Comparison of ENCODE assay signal across 8 mouse cellular contexts in the genomic region with DNA sequence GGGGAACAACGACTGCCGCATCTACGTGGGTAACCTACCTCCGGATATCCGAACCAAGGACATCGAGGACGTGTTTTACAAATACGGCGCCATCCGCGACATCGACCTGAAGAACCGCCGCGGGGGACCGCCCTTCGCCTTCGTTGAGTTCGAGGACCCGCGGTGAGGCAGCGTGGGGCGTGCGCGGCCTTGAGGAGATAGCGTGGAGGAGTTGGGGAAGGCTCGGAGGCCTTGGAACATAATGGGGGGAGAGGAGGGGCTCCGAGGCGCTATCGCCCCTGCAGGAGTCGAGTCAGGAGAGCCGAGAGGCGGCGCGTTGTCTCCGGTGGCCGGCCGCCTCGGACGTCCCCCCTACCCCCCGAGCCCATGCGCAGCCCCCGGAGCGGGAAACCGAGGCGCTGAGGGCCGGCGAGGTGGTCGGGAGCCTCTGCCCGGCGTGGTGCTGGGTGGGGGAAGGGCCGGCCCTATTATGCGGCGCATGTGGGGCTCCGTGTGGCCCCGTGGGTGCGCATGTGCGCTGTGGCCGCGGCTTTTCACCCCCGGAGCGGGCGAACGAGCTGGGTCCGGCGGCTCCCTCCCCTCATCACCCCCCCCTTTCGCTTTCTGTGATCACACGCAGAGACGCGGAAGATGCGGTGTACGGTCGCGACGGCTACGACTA. TPM values are rescaled to one million over a fixed set of nuclear protein-coding genes. Genes with fewer than 3 reads are reported as not detected.
DNase-seq lines count a peak whose midpoint lies in the region; ATAC-seq and TF ChIP-seq lines count a peak whose summit lies in the region.

No protein-coding gene starts in this region.

- H3K36me3 ChIP-seq in ES-E14 (ENCODE audit: control insufficient read depth, insufficient read depth, low read length, poor library complexity, severe bottlenecking) = peaks cover 21% of the 10 kb centered on the region
- H3K36me3 ChIP-seq in forebrain, embryonic 13.5 days (ENCODE audit: poor library complexity, severe bottlenecking) = peaks cover 32% of the 10 kb centered on the region
- peaks cover 54% of the 10 kb centered on the region for H3K36me3 ChIP-seq in hindbrain, embryonic 10.5 days
- peaks cover 11% of the 10 kb centered on the region; the same call in 1 of the 2 replicates for H3K36me3 ChIP-seq in lung, embryonic 16.5 days (ENCODE audit: control insufficient read depth, insufficient read depth, low read length)
- peaks cover 27% of the 10 kb centered on the region for H3K36me3 ChIP-seq in thymus, adult 2 months (ENCODE audit: control insufficient read depth, insufficient read depth, low read length)

- no peak for DNase-seq in ES-E14 (ENCODE audit: low read depth, low spot score)
- DNase-seq in cerebellum, adult 11 months = peak; percentile 64
- peak; percentile 76 for DNase-seq in hindbrain, embryonic 10.5 days (ENCODE audit: low spot score)
- peak; percentile 73 to 84 for DNase-seq in layer of hippocampus, postnatal 10 days (ENCODE audit: low spot score in 2 of 2)
- DNase-seq in thymus, adult 2 months = peak; percentile 70

- no peak for TF ChIP-seq CTCF in olfactory bulb, adult 2 months (IDR thresholded peaks at IDR 0.05; ENCODE audit: insufficient read depth, low read depth, low read length)
- no peak for TF ChIP-seq CTCF in thymus, adult 2 months (IDR thresholded peaks at IDR 0.05; ENCODE audit: borderline replicate concordance, control insufficient read depth, extremely low read depth, insufficient read depth, low read length, poor library complexity)

- no peaks in the 10 kb centered on the region for H3K9me3 ChIP-seq in ES-E14 (ENCODE audit: control insufficient read depth, insufficient read depth, low read depth, low read length)
- H3K9me3 ChIP-seq in forebrain, embryonic 13.5 days (replicated peaks) = no peaks in the 10 kb centered on the region
- no peaks in the 10 kb centered on the region for H3K9me3 ChIP-seq in hindbrain, embryonic 10.5 days
- no peaks in the 10 kb centered on the region for H3K9me3 ChIP-seq in lung, embryonic 16.5 days (ENCODE audit: control insufficient read depth, low read length)

- peak overlapping the region; percentile 84 for H3K4me2 ChIP-seq in forebrain, embryonic 13.5 days
- peak overlapping the region; percentile 89 for H3K4me2 ChIP-seq in lung, embryonic 16.5 days (ENCODE audit: low read depth, low read length)

- H3K27me3 ChIP-seq in forebrain, embryonic 13.5 days = no peaks in the 10 kb centered on the region
- no peaks in the 10 kb centered on the region for H3K27me3 ChIP-seq in hindbrain, embryonic 10.5 days (ENCODE audit: insufficient read depth, poor library complexity, severe bottlenecking)
- no peaks in the 10 kb centered on the region for H3K27me3 ChIP-seq in lung, embryonic 16.5 days (ENCODE audit: control insufficient read depth, insufficient read depth, low read depth, low read length)
- no peaks in the 10 kb centered on the region for H3K27me3 ChIP-seq in thymus, adult 2 months (ENCODE audit: control insufficient read depth, insufficient read depth, low read length)

- in situ Hi-C loops in ES-E14 (cut with MboI; ENCODE audit: low sequenced_read_pairs in 2 of 2, unreplicated experiment in 2 of 2) = no loop called here

- TF ChIP-seq POLR2A in olfactory bulb, adult 2 months (IDR thresholded peaks at IDR 0.05; ENCODE audit: insufficient read depth, low read depth, low read length) = no peak
- TF ChIP-seq POLR2A in thymus, adult 2 months (IDR thresholded peaks at IDR 0.05; ENCODE audit: control insufficient read depth, extremely low read depth, insufficient read depth, low read length, poor library complexity) = no peak

- peak; percentile 80 for ATAC-seq in forebrain, embryonic 13.5 days
- ATAC-seq in lung, embryonic 16.5 days (ENCODE audit: low read depth) = peak; percentile 76

- H3K4me1 ChIP-seq in ES-E14 (ENCODE audit: control insufficient read depth in 2 of 2, insufficient read depth in 2 of 2, low read length in 2 of 2, poor library complexity in 1 of 2) = peaks cover 2 to 7% of the 10 kb centered on the region in 2 experiments; a peak in 3 of 4 replicates
- peaks cover 47% of the 10 kb centered on the region for H3K4me1 ChIP-seq in forebrain, embryonic 13.5 days
- peaks cover 39% of the 10 kb centered on the region for H3K4me1 ChIP-seq in hindbrain, embryonic 10.5 days (replicated peaks)
- H3K4me1 ChIP-seq in lung, embryonic 16.5 days (replicated peaks; ENCODE audit: control insufficient read depth, insufficient read depth, low read length) = peaks cover 27% of the 10 kb centered on the region
- peaks cover 5% of the 10 kb centered on the region; the same call in 1 of the 2 replicates for H3K4me1 ChIP-seq in olfactory bulb, adult 2 months (ENCODE audit: control insufficient read depth, insufficient read depth, low read length)
- peaks cover 5% of the 10 kb centered on the region; the same call in 1 of the 2 replicates for H3K4me1 ChIP-seq in thymus, adult 2 months (replicated peaks; ENCODE audit: control insufficient read depth, insufficient read depth, low read length)

- H3K9ac ChIP-seq in ES-E14 (ENCODE audit: insufficient read depth, low read depth, low read length, poor library complexity, severe bottlenecking) = peak overlapping the region; percentile 100
- H3K9ac ChIP-seq in forebrain, embryonic 13.5 days = peak overlapping the region; percentile 100
- H3K9ac ChIP-seq in lung, embryonic 16.5 days (ENCODE audit: low read length) = peak overlapping the region; percentile 100

- under 1% methylated on average over 62 of the region's 76 CpGs for WGBS in forebrain, embryonic 13.5 days
- WGBS in hindbrain, embryonic 10.5 days = under 1% methylated on average over 76 of the region's 76 CpGs
- WGBS in lung, embryonic 16.5 days = 0% methylated on average over 56 of the region's 76 CpGs
- WGBS in olfactory bulb, adult 2 months = under 1% methylated on average over 76 of the region's 76 CpGs
- under 1% methylated on average over 76 of the region's 76 CpGs for WGBS in thymus, adult 2 months

- peak overlapping the region; percentile 95 for H3K27ac ChIP-seq in ES-E14 (ENCODE audit: insufficient read depth, low read depth, low read length, poor library complexity, severe bottlenecking)
- H3K27ac ChIP-seq in forebrain, embryonic 13.5 days = peak overlapping the region; percentile 99
- peak overlapping the region; percentile 100 for H3K27ac ChIP-seq in hindbrain, embryonic 10.5 days
- peak overlapping the region; percentile 100 for H3K27ac ChIP-seq in lung, embryonic 16.5 days (ENCODE audit: low read length)
- H3K27ac ChIP-seq in olfactory bulb, adult 2 months (ENCODE audit: insufficient read depth, low read depth, low read length) = peak overlapping the region; percentile 99
- peak overlapping the region; percentile 91 for H3K27ac ChIP-seq in thymus, adult 2 months (ENCODE audit: control insufficient read depth, insufficient read depth, low read length)

- peak overlapping the region; percentile 73 to 97 for H3K4me3 ChIP-seq in ES-E14 (ENCODE audit: insufficient read depth in 1 of 2, low read depth in 1 of 2, low read length in 2 of 2, poor library complexity in 1 of 2, severe bottlenecking in 1 of 2)
- H3K4me3 ChIP-seq in forebrain, embryonic 13.5 days = peak overlapping the region; percentile 99
- peak overlapping the region; percentile 99 for H3K4me3 ChIP-seq in hindbrain, embryonic 10.5 days
- peak overlapping the region; percentile 98 for H3K4me3 ChIP-seq in lung, embryonic 16.5 days (ENCODE audit: low read length)
- H3K4me3 ChIP-seq in olfactory bulb, adult 2 months (ENCODE audit: insufficient read depth, low read depth, low read length) = peak overlapping the region; percentile 95
- H3K4me3 ChIP-seq in thymus, adult 2 months (ENCODE audit: control insufficient read depth, insufficient read depth, low read length) = peak overlapping the region; percentile 81

TF ChIP-seq in ES-E14, 5 proteins besides CTCF, POLR2A, EP300 and RAD21:
- TF ChIP-seq ZC3H11A (IDR thresholded peaks at IDR 0.05; ENCODE audit: borderline replicate concordance, low read depth, low read length) (no peak), HCFC1 (IDR thresholded peaks at IDR 0.05; ENCODE audit: borderline replicate concordance, insufficient read depth, low read length) (peak; percentile 56; the same call in 1 of the 2 replicates), CHD2 (IDR thresholded peaks at IDR 0.05; ENCODE audit: low read depth, low read length) (no peak), ZNF384 (IDR thresholded peaks at IDR 0.05; ENCODE audit: low read depth, low read length) (no peak), MAFK (IDR thresholded peaks at IDR 0.05; ENCODE audit: insufficient read depth, low read depth, low read length) (no peak)

RNA-seq across cellular contexts. Expression of gene Srsf1, which starts 0.8 kb away (rescaled TPM):
- 369 and 432 TPM in 2 replicates for total RNA-seq in ES-E14 (2012; rRNA removed)
- 393 and 402 TPM in 2 replicates for polyA plus RNA-seq in forebrain, embryonic 13.5 days (2015; fragmentation: Nextera tagmentation; extraction: Ambion mirVana)
- polyA plus RNA-seq in hindbrain, embryonic 10.5 days (2016; fragmentation: Nextera tagmentation; extraction: Ambion mirVana) = 337 and 377 TPM in 2 replicates
- total RNA-seq in layer of hippocampus, postnatal 10 days (2021) = 100 to 1,000 TPM; 218 to 245 TPM
- 257 and 272 TPM in 2 replicates for polyA plus RNA-seq in lung, embryonic 16.5 days (2015; fragmentation: Nextera tagmentation; extraction: Ambion mirVana)
- polyA plus RNA-seq in olfactory bulb, adult 2 months (2012; ENCODE audit: insufficient read depth, insufficient read length, low replicate concordance, missing spikeins) = 341 and 667 TPM in 2 replicates
- polyA plus RNA-seq in thymus, adult 2 months (2012; rRNA removed) = 247 and 358 TPM in 2 replicates

RNA-seq across cellular contexts. Expression of gene Vezf1, which starts 20.1 kb away (rescaled TPM):
- 12.6 and 13.2 TPM in 2 replicates for total RNA-seq in ES-E14 (2012; rRNA removed)
- polyA plus RNA-seq in forebrain, embryonic 13.5 days (2015; fragmentation: Nextera tagmentation; extraction: Ambion mirVana) = 65.6 and 72.7 TPM in 2 replicates
- polyA plus RNA-seq in hindbrain, embryonic 10.5 days (2016; fragmentation: Nextera tagmentation; extraction: Ambion mirVana) = 64.7 and 64.8 TPM in 2 replicates
- 10 to 100 TPM; 26.0 to 28.5 TPM for total RNA-seq in layer of hippocampus, postnatal 10 days (2021)
- polyA plus RNA-seq in lung, embryonic 16.5 days (2015; fragmentation: Nextera tagmentation; extraction: Ambion mirVana) = 32.9 and 38.2 TPM in 2 replicates
- polyA plus RNA-seq in olfactory bulb, adult 2 months (2012; ENCODE audit: insufficient read depth, insufficient read length, low replicate concordance, missing spikeins) = not detected in 2 replicates
- polyA plus RNA-seq in thymus, adult 2 months (2012; rRNA removed) = 35.4 and 35.9 TPM in 2 replicates

RNA-seq across cellular contexts. Expression of gene Cuedc1, which starts 49.9 kb away (rescaled TPM):
- 8.0 and 8.7 TPM in 2 replicates for total RNA-seq in ES-E14 (2012; rRNA removed)
- 32.8 and 37.4 TPM in 2 replicates for polyA plus RNA-seq in forebrain, embryonic 13.5 days (2015; fragmentation: Nextera tagmentation; extraction: Ambion mirVana)
- 20.5 and 27.1 TPM in 2 replicates for polyA plus RNA-seq in hindbrain, embryonic 10.5 days (2016; fragmentation: Nextera tagmentation; extraction: Ambion mirVana)
- 10 to 100 TPM; 42.0 to 45.7 TPM for total RNA-seq in layer of hippocampus, postnatal 10 days (2021)
- 11.3 and 11.8 TPM in 2 replicates for polyA plus RNA-seq in lung, embryonic 16.5 days (2015; fragmentation: Nextera tagmentation; extraction: Ambion mirVana)
- polyA plus RNA-seq in olfactory bulb, adult 2 months (2012; ENCODE audit: insufficient read depth, insufficient read length, low replicate concordance, missing spikeins) = not detected in 2 replicates
- polyA plus RNA-seq in thymus, adult 2 months (2012; rRNA removed) = 13.8 and 15.5 TPM in 2 replicates
